Mouse (Mus musculus) liver, embryonic 15.5 days (tissue): ENCODE data around the gene Taar3. TPM values are rescaled to one million over a fixed set of nuclear protein-coding genes. Genes with fewer than 3 reads are reported as not detected.

Experiments used
- ATAC-seq: fragments of 200-750 bp; cut with Nextera tagmentation; 2 replicates; pipeline ENCODE4 v1.8.0; 2017; ENCODE audit warnings: moderate number of reproducible peaks, mild to moderate bottlenecking, moderate library complexity; ENCODE audit not compliant: insufficient read depth
- H3K27ac ChIP-seq: fragments of 300-500 bp; sonication (generic); replicated peaks from 2 replicates; pipeline ENCODE4 v1.5.1; 2015; ENCODE audit warnings: mild to moderate bottlenecking, inconsistent platforms
- H3K27me3 ChIP-seq: fragments of 300-500 bp; sonication (generic); 2 replicates; pipeline ENCODE4 v1.6.1; 2015; ENCODE audit warnings: mild to moderate bottlenecking, inconsistent platforms
- H3K36me3 ChIP-seq: fragments of 300-500 bp; sonication (generic); replicated peaks from 2 replicates; pipeline ENCODE4 v1.6.1; 2015; ENCODE audit warnings: moderate library complexity, mild to moderate bottlenecking, inconsistent platforms
- H3K4me1 ChIP-seq: fragments of 300-500 bp; sonication (generic); replicated peaks from 2 replicates; pipeline ENCODE4 v1.6.1; 2015; ENCODE audit warnings: inconsistent platforms
- H3K4me2 ChIP-seq: fragments of 300-500 bp; sonication (generic); 2 replicates; pipeline ENCODE4 v1.6.1; 2015; ENCODE audit warnings: moderate library complexity, mild to moderate bottlenecking, inconsistent platforms
- H3K4me3 ChIP-seq: fragments of 300-500 bp; sonication (generic); replicated peaks from 2 replicates; pipeline ENCODE4 v1.5.1; 2015; ENCODE audit warnings: mild to moderate bottlenecking, inconsistent platforms
- H3K9ac ChIP-seq: fragments of 300-500 bp; sonication (generic); 2 replicates; pipeline ENCODE4 v1.6.1; 2015; ENCODE audit warnings: moderate library complexity, mild to moderate bottlenecking, inconsistent platforms
- H3K9me3 ChIP-seq: fragments of 300-500 bp; sonication (generic); replicated peaks from 2 replicates; pipeline ENCODE4 v1.6.1; 2016; ENCODE audit warnings: inconsistent platforms
- WGBS: fragments of 180-500 bp; shearing (Covaris S2); methylation state at CpG from one replicate; pipeline ENCODE4 v1.1.7; 2015; ENCODE audit warnings: mixed read lengths; ENCODE audit not compliant: insufficient replicate concordance; 5-methylcytosine and 5-hydroxymethylcytosine counted together
- polyA plus RNA-seq: library from polyadenylated mRNA; unstranded; fragments of >200 nt; fragmentation: Nextera tagmentation; extraction: Ambion mirVana; gene quantifications from 2 replicates; pipeline ENCODE4 v1.2.1, GENCODE M21; 2015

The Taar3 gene
- polyA plus RNA-seq = not detected in 2 replicates

DNA sequence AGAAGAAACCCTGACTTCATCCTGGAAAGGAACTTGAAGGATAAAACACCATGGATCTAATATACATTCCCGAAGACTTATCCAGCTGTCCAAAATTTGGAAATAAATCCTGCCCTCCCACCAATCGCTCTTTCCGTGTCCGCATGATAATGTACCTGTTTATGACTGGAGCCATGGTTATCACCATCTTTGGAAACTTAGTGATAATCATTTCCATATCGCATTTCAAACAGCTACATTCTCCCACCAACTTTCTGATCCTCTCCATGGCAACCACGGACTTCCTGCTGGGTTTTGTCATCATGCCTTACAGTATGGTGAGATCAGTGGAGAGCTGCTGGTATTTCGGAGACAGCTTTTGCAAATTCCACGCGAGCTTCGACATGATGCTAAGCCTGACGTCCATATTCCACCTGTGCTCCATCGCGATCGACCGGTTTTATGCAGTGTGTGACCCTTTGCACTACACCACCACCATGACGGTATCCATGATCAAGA is at the start of gene Taar3:
Gene Taar3 (plus strand): TSS at position 51 of the 498 bp plus-strand sequence.
- no peak within 1 kb of the TSS for H3K4me3 ChIP-seq
- no peak for ATAC-seq
- no peaks in the 10 kb centered on the region for H3K27me3 ChIP-seq
- H3K9me3 ChIP-seq = no peaks in the 10 kb centered on the region
- no peak within 1 kb of the TSS for H3K27ac ChIP-seq
- H3K9ac ChIP-seq = no peak within 1 kb of the TSS
- WGBS = 79% methylated on average over 16 of the region's 16 CpGs
- H3K4me1 ChIP-seq = no peaks in the 10 kb centered on the region
- H3K4me2 ChIP-seq = no peak within 1 kb of the TSS
- H3K36me3 ChIP-seq = no peaks in the 10 kb centered on the region

DNA sequence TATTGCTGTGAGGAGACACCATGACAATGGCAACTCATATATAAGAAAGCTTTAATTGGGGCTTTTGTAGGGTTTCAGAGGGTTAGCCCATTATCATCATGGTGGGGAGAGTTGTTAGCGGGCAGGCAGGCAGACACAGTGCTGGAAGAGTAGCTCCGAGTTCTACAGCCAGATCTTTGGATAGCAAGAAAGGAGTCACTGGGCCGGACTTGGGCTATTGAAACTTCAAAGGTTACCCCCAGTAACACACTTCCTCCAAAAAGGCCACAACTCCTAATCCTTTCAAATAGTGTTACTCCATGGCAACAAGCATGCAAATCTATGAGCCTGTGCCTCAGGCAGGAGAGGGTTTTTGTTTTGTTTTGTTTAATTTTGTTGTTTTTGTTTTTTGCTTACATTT is 48.2 kb upstream of the Taar3 start:
- H3K27ac ChIP-seq = no peak overlapping the region
- ATAC-seq = no peak
- no peak overlapping the region for H3K9ac ChIP-seq
- WGBS = 64% methylated on average over 3 of the region's 3 CpGs
- H3K4me1 ChIP-seq = no peaks in the 10 kb centered on the region
- H3K4me2 ChIP-seq = no peak overlapping the region
- H3K4me3 ChIP-seq = no peak overlapping the region
- H3K9me3 ChIP-seq = no peaks in the 10 kb centered on the region
- H3K36me3 ChIP-seq = no peaks in the 10 kb centered on the region
- H3K27me3 ChIP-seq = no peaks in the 10 kb centered on the region

DNA sequence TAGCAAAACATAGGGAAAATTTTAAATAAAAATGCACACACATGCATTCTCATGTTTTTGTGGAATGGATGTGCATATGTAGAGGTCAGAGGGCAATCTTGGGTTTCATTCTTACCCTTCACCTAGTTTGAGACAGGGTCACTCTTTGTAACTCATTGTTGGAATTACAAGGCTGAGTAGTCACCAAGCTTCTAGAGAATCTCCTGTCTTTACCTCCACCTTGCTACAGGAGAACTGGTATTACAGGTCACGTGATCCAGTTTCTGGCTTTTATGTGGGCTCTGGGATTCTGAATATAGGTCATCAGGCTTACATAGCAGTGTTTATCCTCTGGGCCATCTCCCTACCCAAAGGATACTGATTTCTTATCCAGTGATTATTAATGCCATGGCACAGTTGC is 43.7 kb upstream of the Taar3 start:
- H3K4me1 ChIP-seq = no peaks in the 10 kb centered on the region
- no peak overlapping the region for H3K9ac ChIP-seq
- no peak overlapping the region for H3K27ac ChIP-seq
- 70% methylated on average over 1 of the region's 1 CpGs for WGBS
- no peak overlapping the region for H3K4me3 ChIP-seq
- H3K9me3 ChIP-seq = no peaks in the 10 kb centered on the region
- H3K36me3 ChIP-seq = no peaks in the 10 kb centered on the region
- no peak for ATAC-seq
- H3K4me2 ChIP-seq = no peak overlapping the region
- no peaks in the 10 kb centered on the region for H3K27me3 ChIP-seq

DNA sequence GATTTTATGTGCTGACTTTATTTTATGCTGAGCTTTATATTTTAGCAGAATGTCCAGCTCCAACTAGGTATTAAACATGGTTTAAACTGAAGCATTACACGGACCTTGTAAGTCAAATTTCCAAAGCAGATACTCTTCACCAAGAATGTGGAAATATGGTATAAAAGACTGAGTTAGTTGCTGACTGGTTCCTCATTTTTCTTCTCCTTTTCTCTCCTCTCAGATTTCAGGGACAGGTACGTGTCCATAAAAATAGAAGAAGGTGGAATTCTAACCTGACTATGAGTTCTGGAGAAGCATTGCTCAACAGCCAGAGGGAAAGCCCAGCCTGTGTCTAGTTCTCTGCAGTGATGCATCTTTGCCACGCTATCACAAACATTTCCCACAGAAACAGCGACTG is 29.3 kb upstream of the Taar3 start, which contains the start of gene Taar1:
Gene Taar1 (plus strand): TSS at position 301 of the 400 bp plus-strand sequence.
- Histone ChIP-seq H3K4me2 (no peak within 1 kb of the TSS), H3K27me3 (no peaks in the 10 kb centered on the region), H3K36me3 (no peaks in the 10 kb centered on the region), H3K9ac (no peak within 1 kb of the TSS), H3K9me3 (no peaks in the 10 kb centered on the region), H3K27ac (no peak within 1 kb of the TSS), H3K4me3 (no peak within 1 kb of the TSS), H3K4me1 (no peaks in the 10 kb centered on the region)
- WGBS = 57% methylated on average over 4 of the region's 4 CpGs
- ATAC-seq = no peak

DNA sequence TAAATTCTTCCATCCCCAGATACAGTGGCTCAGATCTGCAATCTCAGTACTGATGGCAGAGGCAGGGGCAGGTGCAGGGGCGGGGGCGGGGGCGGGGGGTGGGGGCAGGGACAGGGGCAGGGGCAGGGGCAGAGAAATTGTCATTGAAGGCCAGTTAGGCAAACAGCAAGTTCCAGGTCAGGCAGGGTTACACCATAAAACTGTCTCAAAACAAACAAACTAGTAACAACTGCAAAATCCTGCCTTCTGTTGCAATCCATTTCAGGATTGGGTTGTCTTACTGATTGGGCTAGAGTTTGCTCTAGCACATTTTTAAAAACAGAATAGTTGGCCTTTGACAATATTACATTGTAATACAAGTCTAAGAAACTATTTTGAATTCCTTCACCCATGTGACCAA is 26.9 kb upstream of the Taar3 start:
- no peaks in the 10 kb centered on the region for H3K9me3 ChIP-seq
- H3K4me3 ChIP-seq = no peak overlapping the region
- no peaks in the 10 kb centered on the region for H3K4me1 ChIP-seq
- no peaks in the 10 kb centered on the region for H3K27me3 ChIP-seq
- peak; percentile 65 for ATAC-seq
- H3K4me2 ChIP-seq = no peak overlapping the region
- WGBS = 51% methylated on average over 3 of the region's 3 CpGs
- no peak overlapping the region for H3K27ac ChIP-seq
- H3K36me3 ChIP-seq = no peaks in the 10 kb centered on the region
- no peak overlapping the region for H3K9ac ChIP-seq

DNA sequence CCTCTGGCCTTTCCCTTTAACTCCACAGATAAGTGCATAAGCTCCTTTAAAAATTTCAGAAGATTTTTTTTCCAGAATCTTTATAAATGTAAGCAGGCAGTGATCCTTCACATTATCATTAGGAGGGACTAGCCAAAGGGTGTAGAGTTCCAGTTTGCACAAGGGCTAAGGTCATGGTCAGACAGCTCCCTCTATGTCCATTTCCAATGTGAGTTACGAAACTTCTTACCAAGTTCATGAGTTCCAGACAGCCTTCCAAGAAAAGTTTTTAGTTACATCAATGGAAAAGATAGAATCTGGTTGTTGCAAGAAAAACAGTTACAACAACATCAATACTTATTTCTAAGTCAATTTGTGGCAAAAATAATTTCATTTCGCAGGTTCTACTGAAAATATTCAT is 25.4 kb upstream of the Taar3 start:
- no peaks in the 10 kb centered on the region for H3K4me1 ChIP-seq
- H3K4me2 ChIP-seq = no peak overlapping the region
- no peak for ATAC-seq
- no peak overlapping the region for H3K4me3 ChIP-seq
- no peaks in the 10 kb centered on the region for H3K27me3 ChIP-seq
- no peak overlapping the region for H3K9ac ChIP-seq
- no peaks in the 10 kb centered on the region for H3K36me3 ChIP-seq
- no peaks in the 10 kb centered on the region for H3K9me3 ChIP-seq
- no peak overlapping the region for H3K27ac ChIP-seq
- WGBS = 48% methylated on average over 2 of the region's 2 CpGs

DNA sequence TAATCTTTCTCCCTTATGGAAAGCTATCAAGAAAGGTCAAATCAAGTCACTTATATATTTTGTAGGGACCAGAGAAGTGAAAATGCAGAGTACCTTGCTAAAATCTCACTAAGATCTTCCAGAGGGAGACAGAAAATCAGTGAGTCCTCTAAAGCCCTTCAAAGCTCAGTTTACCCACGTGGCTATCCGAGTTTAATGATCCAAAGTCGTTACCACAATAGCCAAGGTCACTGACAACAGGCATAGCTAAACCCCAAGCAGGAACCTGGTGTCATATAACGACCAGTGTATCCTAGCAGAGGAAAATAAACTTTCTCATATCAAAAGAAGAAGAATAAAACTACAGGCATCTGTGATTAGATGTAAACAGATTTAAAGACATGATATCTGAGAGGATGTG is 11.7 kb upstream of the Taar3 start:
- H3K27me3 ChIP-seq = no peaks in the 10 kb centered on the region

DNA sequence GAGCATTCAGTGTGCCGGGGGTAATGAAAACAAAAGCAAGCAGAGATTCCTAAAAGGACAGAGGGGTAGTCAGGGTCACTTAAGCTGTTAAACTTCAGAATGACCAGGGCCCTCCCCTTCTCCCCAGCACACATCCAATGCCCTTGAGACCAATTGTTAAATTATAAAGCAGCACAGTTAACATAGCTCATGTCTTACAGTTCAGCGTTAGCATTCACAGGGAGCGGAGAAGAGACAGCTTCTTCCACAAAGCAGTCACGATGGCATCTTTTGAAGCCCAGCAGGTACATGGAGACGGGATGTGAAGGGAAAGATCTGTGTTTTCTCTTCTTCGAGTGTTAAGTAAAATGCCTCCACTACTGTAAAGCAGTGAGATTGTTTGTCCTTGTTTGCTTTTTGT is 11.0 kb upstream of the Taar3 start, which contains the start of gene Taar2:
Gene Taar2 (plus strand): TSS at position 261 of the 400 bp plus-strand sequence.
- no peaks in the 10 kb centered on the region for H3K4me1 ChIP-seq
- 54% methylated on average over 6 of the region's 6 CpGs for WGBS
- H3K9me3 ChIP-seq = no peaks in the 10 kb centered on the region
- no peak within 1 kb of the TSS for H3K9ac ChIP-seq
- no peak within 1 kb of the TSS for H3K4me3 ChIP-seq
- H3K27me3 ChIP-seq = no peaks in the 10 kb centered on the region
- no peak within 1 kb of the TSS for H3K4me2 ChIP-seq
- no peak for ATAC-seq
- no peak within 1 kb of the TSS for H3K27ac ChIP-seq
- H3K36me3 ChIP-seq = no peaks in the 10 kb centered on the region

More for the DNA sequence above, 11.7 kb upstream of the Taar3 start:
- Histone ChIP-seq H3K4me2 (no peak overlapping the region), H3K4me1 (no peaks in the 10 kb centered on the region), H3K9ac (no peak overlapping the region), H3K36me3 (no peaks in the 10 kb centered on the region), H3K9me3 (no peaks in the 10 kb centered on the region), H3K4me3 (no peak overlapping the region), H3K27ac (no peak overlapping the region)
- no peak for ATAC-seq
- 26% methylated on average over 4 of the region's 4 CpGs for WGBS

DNA sequence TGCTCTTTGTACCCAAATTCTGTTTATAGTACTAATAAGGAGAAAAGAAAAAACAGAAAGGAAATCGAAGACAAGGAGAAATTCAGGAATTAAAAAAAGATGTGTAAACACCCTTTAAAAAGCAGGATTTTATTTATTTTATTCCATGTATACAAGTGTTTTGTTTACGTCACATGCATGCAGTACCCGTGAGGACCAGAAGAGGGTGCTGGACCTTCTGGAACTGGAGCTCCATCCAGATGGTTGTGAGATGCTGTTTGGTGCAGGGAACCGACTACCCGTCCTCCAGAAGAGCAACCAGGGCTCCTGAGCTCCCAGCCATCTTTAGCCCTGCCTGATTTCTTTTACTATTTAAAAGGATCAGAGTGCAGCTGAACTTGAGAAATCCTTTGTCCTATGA is 6.9 kb upstream of the Taar3 start:
- H3K4me2 ChIP-seq = no peak overlapping the region
- H3K4me3 ChIP-seq = no peak overlapping the region
- no peaks in the 10 kb centered on the region for H3K4me1 ChIP-seq
- WGBS = 51% methylated on average over 5 of the region's 5 CpGs
- H3K36me3 ChIP-seq = no peaks in the 10 kb centered on the region
- H3K27ac ChIP-seq = no peak overlapping the region
- H3K27me3 ChIP-seq = no peaks in the 10 kb centered on the region
- H3K9ac ChIP-seq = no peak overlapping the region
- ATAC-seq = no peak
- H3K9me3 ChIP-seq = no peaks in the 10 kb centered on the region

DNA sequence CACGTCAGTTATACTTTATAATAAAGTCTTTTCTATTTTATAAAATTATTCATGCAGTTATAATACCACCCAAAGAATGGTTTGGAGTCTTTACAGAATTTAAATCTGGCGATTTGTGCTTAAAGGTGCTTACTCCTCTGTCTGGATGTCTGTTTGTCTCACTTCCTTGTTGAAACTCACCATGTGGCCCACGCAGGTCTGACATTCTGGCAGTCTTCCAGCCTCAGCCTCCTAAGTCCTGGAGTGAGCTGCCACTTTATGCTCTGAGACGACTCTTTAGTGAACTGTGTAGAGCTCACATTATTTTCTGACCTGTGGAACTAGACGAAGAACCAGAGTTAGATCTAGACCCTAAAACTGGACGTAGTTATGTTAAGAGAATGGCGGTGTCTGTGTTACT is 1.3 kb upstream of the Taar3 start:
- no peak overlapping the region for H3K9ac ChIP-seq
- no peaks in the 10 kb centered on the region for H3K9me3 ChIP-seq
- H3K36me3 ChIP-seq = no peaks in the 10 kb centered on the region
- H3K27ac ChIP-seq = no peak overlapping the region
- H3K4me1 ChIP-seq = no peaks in the 10 kb centered on the region
- H3K4me2 ChIP-seq = no peak overlapping the region
- ATAC-seq = no peak
- no peaks in the 10 kb centered on the region for H3K27me3 ChIP-seq
- H3K4me3 ChIP-seq = no peak overlapping the region
- 54% methylated on average over 7 of the region's 7 CpGs for WGBS

DNA sequence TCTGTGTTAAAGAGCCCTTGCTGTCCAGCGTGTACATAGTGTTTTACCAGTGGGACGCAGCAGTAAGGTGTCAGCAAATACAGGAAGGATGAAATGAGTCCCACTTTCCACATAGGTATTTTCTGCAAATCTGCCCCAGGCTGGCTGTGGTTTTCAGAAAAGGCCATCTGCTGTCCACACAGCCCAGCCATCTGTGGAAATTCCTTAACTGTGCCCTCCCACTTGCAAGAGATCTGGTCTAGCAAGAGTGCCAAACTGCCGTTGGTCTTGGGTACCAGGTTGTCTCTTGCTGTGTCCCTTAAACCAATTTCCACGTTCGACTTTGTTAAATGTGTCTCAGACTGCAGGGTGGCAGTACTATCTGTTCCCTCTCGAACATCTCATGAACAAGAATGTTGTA is 2.4 kb downstream of the Taar3 start:
- Histone ChIP-seq H3K4me1 (no peaks in the 10 kb centered on the region), H3K27me3 (no peaks in the 10 kb centered on the region), H3K4me3 (no peak overlapping the region), H3K9ac (no peak overlapping the region), H3K27ac (no peak overlapping the region), H3K4me2 (no peak overlapping the region), H3K36me3 (no peaks in the 10 kb centered on the region), H3K9me3 (no peaks in the 10 kb centered on the region)
- 58% methylated on average over 6 of the region's 6 CpGs for WGBS
- ATAC-seq = no peak

DNA sequence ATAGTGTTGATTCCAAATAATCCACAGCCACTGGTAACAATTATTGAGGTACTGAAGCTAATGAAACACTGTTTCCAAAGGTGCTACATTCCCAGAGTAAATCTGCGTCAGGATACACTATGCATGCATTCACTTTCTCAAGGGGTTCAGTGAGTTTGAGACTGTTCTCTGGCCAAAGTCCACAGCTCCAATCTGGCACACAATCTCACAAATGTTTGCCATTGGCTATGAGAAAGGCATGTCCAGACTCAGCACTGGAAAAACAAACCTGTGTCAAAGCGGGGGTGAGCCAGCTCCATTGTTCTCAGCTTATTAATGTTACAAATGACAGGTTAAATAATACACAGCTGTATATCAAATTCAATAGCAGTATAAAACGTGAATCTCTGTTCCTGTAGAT is 9.7 kb downstream of the Taar3 start:
- 49% methylated on average over 3 of the region's 3 CpGs for WGBS
- H3K4me2 ChIP-seq = no peak overlapping the region
- H3K27me3 ChIP-seq = no peaks in the 10 kb centered on the region
- H3K4me3 ChIP-seq = no peak overlapping the region
- H3K27ac ChIP-seq = no peak overlapping the region
- no peak overlapping the region for H3K9ac ChIP-seq
- H3K36me3 ChIP-seq = no peaks in the 10 kb centered on the region
- no peak for ATAC-seq
- no peaks in the 10 kb centered on the region for H3K4me1 ChIP-seq
- no peaks in the 10 kb centered on the region for H3K9me3 ChIP-seq
